Mouse (Mus musculus): ENCODE data around the gene Mknk1.

Gene Mknk1

DNA sequence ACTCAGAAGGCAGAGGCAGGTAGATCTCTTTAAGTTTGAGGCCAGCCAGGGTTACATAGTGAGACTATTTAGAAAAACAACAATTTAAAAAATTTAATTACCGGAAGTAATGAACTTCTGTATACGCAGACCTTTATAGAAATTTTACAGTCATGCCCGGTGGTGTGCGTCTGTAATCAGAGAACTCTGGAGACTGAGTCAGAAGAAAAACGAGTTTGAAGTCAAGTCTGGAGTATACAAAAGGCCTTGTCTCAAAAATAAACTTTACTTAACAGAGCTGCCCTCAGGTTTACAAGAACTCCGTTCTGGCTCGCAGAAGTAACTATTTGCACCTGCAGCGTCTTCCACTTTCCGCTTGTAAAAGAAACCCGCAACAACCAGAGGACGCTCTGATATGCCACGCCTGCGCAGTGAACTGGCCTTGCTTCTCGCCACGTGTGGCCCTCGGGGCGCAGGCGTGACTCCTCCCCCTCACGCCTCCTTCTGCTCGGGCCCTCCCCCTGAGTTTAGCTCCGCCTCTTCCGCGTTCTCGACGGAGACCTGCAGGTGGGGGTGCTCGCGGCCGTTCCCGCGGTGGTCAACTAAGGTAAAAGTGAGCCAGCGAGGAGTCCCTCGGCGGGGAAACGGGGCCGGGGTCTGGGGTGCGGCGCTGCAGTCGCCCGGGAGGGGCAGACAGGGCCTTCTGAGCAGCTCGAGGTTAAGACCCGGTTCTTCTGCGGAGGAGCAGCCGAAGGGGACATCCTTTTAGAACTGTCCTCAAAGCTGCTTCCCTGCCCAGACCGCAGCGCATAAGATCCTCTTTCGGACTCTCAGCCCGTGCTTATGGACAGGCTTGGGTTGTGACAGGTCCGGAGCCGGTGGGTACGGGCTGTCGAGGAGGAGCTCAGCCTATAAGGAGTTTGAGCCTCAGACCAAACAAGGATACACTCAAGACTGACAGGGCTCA, at the start of gene Mknk1:
Gene Mknk1, plus strand, starts transcription at position 503 of the 946 bp plus-strand sequence.
- DNase-seq (ENCODE audit: low spot score in 2 of 2) = peak; percentile 90 to 95

DNA sequence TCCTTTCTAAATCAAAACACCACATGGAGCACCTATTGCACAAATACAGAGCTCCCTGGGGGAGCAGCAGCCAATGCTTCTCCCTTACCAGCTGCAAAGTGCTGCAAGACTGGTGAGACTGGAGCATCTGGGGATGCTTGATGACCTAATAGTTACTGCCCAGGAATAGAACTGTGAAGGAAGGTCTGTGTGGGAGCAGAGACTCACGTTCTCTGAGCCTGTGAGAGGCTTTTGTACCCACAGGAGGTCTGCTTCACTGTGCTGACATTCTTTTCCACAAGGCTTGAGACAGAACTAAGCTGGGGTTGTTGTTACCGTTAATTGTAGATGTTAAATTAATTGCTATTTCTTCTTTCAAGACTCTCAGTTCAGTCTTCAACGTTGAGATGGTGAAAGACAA, 48.1 kb upstream of the Mknk1 start:
- no peak for DNase-seq (ENCODE audit: low spot score in 2 of 2)

DNA sequence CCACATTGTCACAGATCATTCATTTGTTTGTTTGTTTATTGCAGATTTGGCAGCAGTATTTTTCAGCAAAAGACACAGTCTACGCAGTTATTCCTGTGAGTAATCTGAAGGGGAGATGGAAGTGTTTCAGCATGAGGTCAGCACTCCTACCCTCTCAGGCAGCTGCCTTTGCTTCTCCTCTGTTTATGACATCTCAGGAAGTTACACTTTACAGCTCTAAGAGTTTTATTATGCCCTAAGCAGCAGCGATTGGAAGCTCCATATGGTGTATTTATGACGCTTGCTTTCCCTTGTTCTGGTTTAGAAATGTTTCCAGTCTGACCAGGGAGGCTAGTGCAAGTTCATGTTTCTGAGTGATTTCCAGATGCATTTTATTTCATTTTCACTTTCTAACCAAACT, 43.6 kb upstream of the Mknk1 start:
- DNase-seq (ENCODE audit: low spot score in 2 of 2) = no peak

DNA sequence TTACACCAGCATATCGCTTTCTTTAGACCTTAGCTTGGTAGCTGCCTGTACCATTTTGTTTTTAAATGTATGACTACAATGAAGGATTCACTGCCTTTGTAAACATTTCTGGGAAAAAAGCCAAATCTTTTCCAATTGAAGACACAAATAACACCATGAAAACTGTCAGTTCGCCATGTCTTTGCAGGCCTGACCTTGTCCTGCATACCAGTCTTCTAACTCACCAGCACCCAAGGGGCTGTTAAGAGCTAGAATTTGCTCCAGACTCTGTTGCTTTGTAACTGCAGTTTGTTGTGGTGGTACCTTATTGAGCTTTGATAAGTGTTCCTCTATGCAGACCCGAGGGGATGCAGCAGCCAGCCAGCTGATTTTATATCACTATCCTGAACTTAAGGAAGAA, 39.0 kb upstream of the Mknk1 start:
- DNase-seq (ENCODE audit: low spot score in 2 of 2) = no peak

GRCm38 (mm10) chr4:115812326-115812725, 26.7 kb upstream of the Mknk1 start:
- DNase-seq (ENCODE audit: low spot score in 2 of 2) = no peak

DNA sequence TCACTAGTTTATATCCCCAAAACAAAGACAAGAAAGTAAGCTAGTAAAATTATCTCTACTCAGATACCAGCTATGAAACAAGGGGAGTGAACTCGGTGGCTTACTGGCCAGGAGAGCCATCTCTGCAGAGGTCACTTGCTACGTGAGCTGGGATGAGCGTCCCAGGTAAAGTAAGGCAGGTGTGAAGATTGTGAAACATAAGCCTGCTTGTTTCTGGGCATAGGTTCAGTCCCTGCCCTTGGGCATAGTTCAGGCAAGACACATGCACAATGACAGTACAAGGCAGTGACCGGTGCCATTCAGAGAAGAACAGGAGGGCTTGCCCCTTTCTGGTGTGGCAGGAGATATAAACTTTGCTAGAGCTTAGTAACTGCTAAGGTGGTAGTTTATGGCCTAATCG, 23.4 kb upstream of the Mknk1 start:
- no peak for DNase-seq (ENCODE audit: low spot score in 2 of 2)

DNA sequence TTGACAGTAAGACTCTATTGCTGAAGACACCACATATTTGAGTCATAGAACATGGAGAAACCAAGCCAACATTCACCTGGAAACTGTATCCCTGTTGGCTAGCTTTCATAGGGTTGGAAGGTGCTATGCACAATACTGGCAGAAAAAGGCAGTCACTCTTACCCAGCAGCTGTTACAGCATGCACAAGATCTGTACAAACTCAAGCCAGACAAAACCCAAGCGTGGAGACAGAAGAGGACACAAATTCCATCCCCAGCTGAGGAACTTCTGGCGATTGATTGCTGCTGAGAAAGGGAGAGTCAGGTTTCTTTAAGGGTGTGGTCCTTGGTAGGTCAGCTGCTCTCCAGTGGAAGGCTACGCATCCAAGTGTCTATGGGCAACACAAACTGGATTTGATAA, 18.8 kb upstream of the Mknk1 start:
- DNase-seq (ENCODE audit: low spot score in 2 of 2) = no peak

- no peak for DNase-seq (ENCODE audit: low spot score in 2 of 2)
These were observed 18.1 kb upstream of the Mknk1 start for GRCm38 (mm10) chr4:115820944-115821343.

- no peak for DNase-seq (ENCODE audit: low spot score in 2 of 2)
These were observed 17.6 kb upstream of the Mknk1 start for GRCm38 (mm10) chr4:115821431-115821830.

- no peak for DNase-seq (ENCODE audit: low spot score in 2 of 2)
These were observed 17.1 kb upstream of the Mknk1 start for GRCm38 (mm10) chr4:115821928-115822327.

GRCm38 (mm10) chr4:115824178-115824577, 14.8 kb upstream of the Mknk1 start:
- no peak for DNase-seq (ENCODE audit: low spot score in 2 of 2)

DNA sequence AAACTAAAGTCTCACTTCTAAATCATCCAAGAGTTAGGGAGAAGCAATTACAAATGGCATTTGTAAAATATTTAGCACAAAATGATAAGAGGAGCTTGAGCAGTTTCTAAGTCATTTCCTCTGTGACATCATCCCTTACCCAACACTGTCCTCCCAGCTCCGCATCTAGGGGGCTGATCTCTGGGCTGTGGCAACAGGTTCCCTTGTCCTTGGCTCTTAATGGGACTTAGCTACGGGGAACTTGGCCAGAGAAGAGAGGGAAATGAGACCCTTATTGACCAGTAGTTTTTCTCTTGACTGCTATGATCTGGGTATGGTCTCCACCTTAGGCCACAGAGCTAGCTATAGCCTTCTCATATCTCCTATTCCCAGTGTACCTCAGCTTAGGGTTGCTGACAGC, 13.7 kb upstream of the Mknk1 start:
- no peak for DNase-seq (ENCODE audit: low spot score in 2 of 2)

DNA sequence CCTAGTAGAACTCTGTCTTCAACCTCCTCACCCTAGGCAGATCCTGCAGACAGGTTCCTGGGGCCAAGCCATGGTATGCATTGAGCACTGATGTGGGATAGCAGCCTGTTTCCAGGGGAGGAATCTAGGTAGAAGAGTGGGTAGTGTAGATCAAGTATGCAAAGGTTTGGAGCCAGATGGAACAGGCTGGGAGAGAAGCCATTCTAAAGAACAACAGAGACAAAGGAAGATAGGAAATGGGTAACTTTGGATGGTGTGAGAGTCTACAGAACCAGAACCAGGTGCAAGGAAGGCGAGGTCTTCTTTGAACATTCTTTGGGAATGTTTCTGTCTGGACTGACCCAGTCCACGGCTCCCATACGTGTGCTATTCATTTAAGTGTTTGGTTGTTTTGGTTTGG, 11.9 kb upstream of the Mknk1 start:
- DNase-seq (ENCODE audit: low spot score in 2 of 2) = no peak

DNA sequence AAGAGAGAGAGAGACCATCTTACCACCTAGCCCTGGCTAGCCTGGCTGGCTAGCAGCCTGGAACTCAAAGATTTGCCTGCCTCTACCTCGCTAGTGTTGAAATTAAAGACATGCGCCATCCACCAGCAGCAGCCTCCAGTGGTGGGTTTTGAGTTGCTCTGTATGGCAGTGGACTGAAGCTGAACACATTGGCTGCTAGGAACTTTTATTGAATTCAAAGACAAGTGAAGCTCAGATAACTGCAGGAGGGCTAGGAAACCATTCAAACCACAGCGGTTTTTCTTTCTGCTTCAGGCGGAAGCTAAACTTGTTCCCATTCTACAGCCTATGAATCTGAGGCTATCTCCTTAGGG, 11.5 kb upstream of the Mknk1 start:
- DNase-seq (ENCODE audit: low spot score in 2 of 2) = no peak

DNA sequence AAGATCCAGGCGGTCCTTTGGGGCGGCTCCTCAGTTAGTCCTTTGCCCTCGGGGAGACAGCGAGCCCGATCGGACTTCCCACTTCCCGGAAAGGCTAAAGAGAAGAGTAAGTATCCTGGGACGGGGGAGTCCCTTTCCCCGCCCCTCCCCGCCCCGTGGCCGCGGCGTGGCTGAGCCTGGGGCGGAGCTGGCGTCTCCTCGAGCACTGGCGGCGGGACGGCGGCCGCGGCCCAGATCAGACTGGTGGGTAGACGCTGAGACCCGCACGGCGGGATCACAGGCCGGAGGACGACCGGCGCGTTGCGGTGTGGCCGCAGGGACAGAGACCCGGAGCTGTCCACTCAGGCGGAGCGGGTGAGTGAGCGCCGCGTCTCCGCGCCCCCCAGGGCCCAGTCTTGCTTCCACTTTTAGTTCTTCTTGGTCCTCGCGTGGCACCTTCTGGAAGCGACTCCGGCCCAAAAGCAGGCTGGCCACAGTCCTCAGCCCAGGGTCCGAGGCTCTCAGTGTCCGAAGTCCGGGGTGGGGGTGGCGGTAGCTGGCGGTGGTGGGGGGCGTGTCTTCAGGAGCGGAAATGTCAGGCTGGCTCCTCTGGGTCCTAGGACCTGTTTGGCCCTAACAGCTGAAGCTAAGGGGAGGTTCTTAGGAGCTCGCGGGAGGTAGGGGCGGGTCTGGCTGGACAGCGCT, 11.0 kb upstream of the Mknk1 start, which contains the start of gene Mob3c:
Gene Mob3c, plus strand, starts transcription at position 205 of the 684 bp plus-strand sequence.
- DNase-seq (ENCODE audit: low spot score in 2 of 2) = peak; percentile 58 to 61

DNA sequence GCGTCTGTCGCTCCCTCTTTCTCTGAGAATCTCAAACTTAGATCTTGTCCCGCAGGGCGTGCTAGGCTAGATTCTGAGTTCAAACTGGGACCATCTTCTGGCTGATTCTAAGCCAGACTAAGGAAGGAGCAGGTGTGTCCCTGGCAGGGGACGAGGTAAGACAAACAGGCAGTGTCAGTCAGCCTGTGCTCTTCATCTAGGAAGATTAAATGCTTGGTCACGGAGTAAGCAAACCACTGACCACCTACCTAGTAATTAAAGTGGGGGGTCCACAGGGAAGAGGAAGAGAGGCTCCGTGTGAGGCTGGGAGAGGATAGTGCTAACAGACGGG, 10.5 kb upstream of the Mknk1 start:
- DNase-seq (ENCODE audit: low spot score in 2 of 2) = no peak

- no peak for DNase-seq (ENCODE audit: low spot score in 2 of 2)
These were observed 8.5 kb upstream of the Mknk1 start for GRCm38 (mm10) chr4:115830491-115830890.

DNA sequence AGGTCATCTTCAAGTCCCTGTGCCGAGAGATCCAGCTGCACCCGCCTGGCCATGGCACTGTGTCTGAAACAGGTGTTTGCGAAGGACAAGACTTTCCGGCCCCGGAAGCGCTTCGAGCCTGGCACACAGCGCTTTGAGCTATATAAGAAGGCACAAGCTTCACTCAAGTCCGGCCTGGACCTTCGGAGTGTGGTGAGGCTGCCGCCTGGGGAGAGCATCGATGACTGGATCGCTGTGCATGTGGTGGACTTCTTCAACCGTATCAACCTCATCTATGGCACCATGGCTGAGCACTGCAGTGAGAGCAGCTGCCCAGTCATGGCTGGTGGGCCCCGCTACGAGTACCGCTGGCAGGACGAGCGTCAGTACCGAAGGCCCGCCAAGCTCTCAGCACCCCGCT, 7.8 kb upstream of the Mknk1 start:
- no peak for DNase-seq (ENCODE audit: low spot score in 2 of 2)

DNA sequence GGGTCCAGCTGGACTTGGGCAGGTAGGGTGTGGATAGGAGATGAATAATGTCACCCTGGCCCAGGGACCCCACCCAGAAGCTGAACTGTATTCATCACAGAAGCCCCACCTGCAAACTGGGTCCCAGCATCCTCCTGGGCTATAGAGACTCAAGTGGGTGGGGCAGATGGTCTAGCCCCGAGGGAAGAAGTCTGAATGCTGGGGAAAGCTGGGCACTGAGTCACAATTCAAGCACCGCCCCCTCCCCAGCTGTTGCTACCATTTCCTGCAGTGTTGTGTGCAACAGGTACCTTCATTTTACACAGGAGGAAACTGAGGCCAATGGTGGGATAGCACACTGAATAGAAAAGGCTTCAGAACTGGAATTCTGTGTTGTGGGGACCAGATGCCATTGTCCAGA, 7.0 kb upstream of the Mknk1 start:
- no peak for DNase-seq (ENCODE audit: low spot score in 2 of 2)

- DNase-seq (ENCODE audit: low spot score in 2 of 2) = no peak
These were observed 3.4 kb upstream of the Mknk1 start for GRCm38 (mm10) chr4:115835576-115835975.

GRCm38 (mm10) chr4:115838196-115838595, 802 bp upstream of the Mknk1 start:
- DNase-seq (ENCODE audit: low spot score in 2 of 2) = no peak

DNA sequence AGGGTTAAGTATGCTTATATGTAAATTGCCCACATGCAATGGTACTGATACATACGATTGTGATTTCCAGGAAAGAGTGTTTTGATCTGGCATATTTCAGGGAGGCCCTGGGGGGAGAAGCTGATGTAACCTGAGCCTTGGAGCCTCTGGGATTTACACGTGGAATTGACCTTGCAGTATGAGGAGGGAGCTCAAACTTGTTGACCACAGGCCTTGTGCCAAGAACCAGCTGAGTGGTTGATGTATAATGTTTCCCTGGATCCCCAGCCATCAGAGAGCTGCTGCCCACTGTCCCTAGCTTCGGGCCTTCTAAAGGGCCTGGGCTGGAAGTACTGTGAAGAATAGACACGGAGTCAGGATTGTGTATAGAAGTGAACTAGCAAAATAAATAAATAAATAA, 958 bp downstream of the Mknk1 start:
- DNase-seq (ENCODE audit: low spot score in 2 of 2) = no peak

DNA sequence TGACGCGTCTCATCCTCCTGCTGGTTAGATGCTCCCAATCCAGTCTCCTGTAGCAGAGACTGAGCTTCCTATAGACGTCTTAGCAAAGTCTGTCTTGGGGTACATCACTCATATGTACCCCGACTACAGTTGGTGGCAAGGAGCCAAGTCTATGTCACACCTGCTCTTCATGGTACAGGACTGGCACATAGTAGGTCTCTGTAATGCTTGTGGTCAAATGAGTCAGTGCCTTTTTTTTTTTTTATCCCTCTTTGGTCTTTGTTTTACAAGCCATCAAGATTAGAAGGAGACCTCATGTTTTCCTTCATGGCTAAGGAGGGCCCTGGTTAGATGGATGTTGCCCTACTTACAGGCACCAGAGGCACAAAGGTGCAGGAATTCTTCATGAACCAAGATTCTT, 1.8 kb downstream of the Mknk1 start:
- DNase-seq (ENCODE audit: low spot score in 2 of 2) = no peak

Data from natural killer cell, adult 2 months (primary cell).